Mouse (Mus musculus): ENCODE measurements around the gene Ostf1. TPM values are rescaled to one million over a fixed set of nuclear protein-coding genes. Genes with fewer than 3 reads are reported as not detected.

The Ostf1 gene
- polyA plus RNA-seq, 1 experiment = 119 TPM

- Histone ChIP-seq H3K27me3 (ENCODE audit: control insufficient read depth, insufficient read depth, insufficient read length) (no peaks in the 10 kb centered on the region), H3K79me2 (ENCODE audit: control insufficient read depth, insufficient read depth) (no peaks in the 10 kb centered on the region), H3K36me3 (ENCODE audit: control insufficient read depth, insufficient read depth) (no peaks in the 10 kb centered on the region), H3ac (ENCODE audit: control insufficient read depth, insufficient read length) (no peak overlapping the region), H3K4me3 (no peak overlapping the region), H3K4me2 (ENCODE audit: low read depth) (no peak overlapping the region)
- TF ChIP-seq TCF3 (IDR thresholded peaks at IDR 0.05; ENCODE audit: insufficient read length, low read depth) = no peak
- no peak for TF ChIP-seq CEBPB (IDR thresholded peaks at IDR 0.05; ENCODE audit: insufficient read depth, poor library complexity, severe bottlenecking)
- no peak for TF ChIP-seq MYOG (IDR thresholded peaks at IDR 0.05; ENCODE audit: control insufficient read depth in 1 of 3, insufficient read depth in 1 of 3, insufficient read length in 2 of 3, low read depth in 2 of 3)
- no peak for TF ChIP-seq POLR2A (IDR thresholded peaks at IDR 0.05; ENCODE audit: insufficient read length, low read depth)
- no peak for TF ChIP-seq MAX (IDR thresholded peaks at IDR 0.05; ENCODE audit: low read depth)
- TF ChIP-seq E2F4 (IDR thresholded peaks at IDR 0.05; ENCODE audit: insufficient read depth) = no peak
- no peak for TF ChIP-seq POLR2AphosphoS2 (IDR thresholded peaks at IDR 0.05; ENCODE audit: insufficient read length, low read depth)
- TF ChIP-seq SRF (IDR thresholded peaks at IDR 0.05; ENCODE audit: control insufficient read depth, insufficient read length, low read depth) = no peak
- no peak for TF ChIP-seq USF1 (IDR thresholded peaks at IDR 0.05; ENCODE audit: low read depth)
- no peak for TF ChIP-seq MYOD1 (IDR thresholded peaks at IDR 0.05; ENCODE audit: control insufficient read depth in 1 of 3, insufficient read length in 2 of 3, low read depth in 2 of 3)
Observed at GRCm38 (mm10) chr19:18653058-18653457, 21.4 kb upstream of the Ostf1 start.

- no peaks in the 10 kb centered on the region for H3K79me2 ChIP-seq (ENCODE audit: control insufficient read depth, insufficient read depth)
- H3K36me3 ChIP-seq (ENCODE audit: control insufficient read depth, insufficient read depth) = no peaks in the 10 kb centered on the region
- no peaks in the 10 kb centered on the region for H3K27me3 ChIP-seq (ENCODE audit: control insufficient read depth, insufficient read depth, insufficient read length)
- H3K4me2 ChIP-seq (ENCODE audit: low read depth) = no peak overlapping the region
- TF ChIP-seq REST (IDR thresholded peaks at IDR 0.05; ENCODE audit: insufficient read depth, insufficient read length) = no peak
- no peak for TF ChIP-seq CEBPB (IDR thresholded peaks at IDR 0.05; ENCODE audit: insufficient read depth, poor library complexity, severe bottlenecking)
- no peak for TF ChIP-seq POLR2AphosphoS2 (IDR thresholded peaks at IDR 0.05; ENCODE audit: insufficient read length, low read depth)
- no peak for TF ChIP-seq MYOD1 (IDR thresholded peaks at IDR 0.05; ENCODE audit: control insufficient read depth in 1 of 3, insufficient read length in 2 of 3, low read depth in 2 of 3)
- TF ChIP-seq TCF12 (IDR thresholded peaks at IDR 0.05; ENCODE audit: insufficient read depth, poor library complexity, severe bottlenecking) = no peak
- H3ac ChIP-seq (ENCODE audit: control insufficient read depth, insufficient read length) = no peak overlapping the region
- H3K4me3 ChIP-seq = no peak overlapping the region
Observed at GRCm38 (mm10) chr19:18652592-18652991, 21.0 kb upstream of the Ostf1 start.

- TF ChIP-seq E2F4 (IDR thresholded peaks at IDR 0.05; ENCODE audit: insufficient read depth) = no peak
- TF ChIP-seq SRF (IDR thresholded peaks at IDR 0.05; ENCODE audit: control insufficient read depth, insufficient read length, low read depth) = no peak
- no peak for TF ChIP-seq MYOD1 (IDR thresholded peaks at IDR 0.05; ENCODE audit: control insufficient read depth in 1 of 3, insufficient read length in 2 of 3, low read depth in 2 of 3)
- TF ChIP-seq MYOG (IDR thresholded peaks at IDR 0.05; ENCODE audit: control insufficient read depth in 1 of 3, insufficient read depth in 1 of 3, insufficient read length in 2 of 3, low read depth in 2 of 3) = no peak
- TF ChIP-seq USF1 (IDR thresholded peaks at IDR 0.05; ENCODE audit: low read depth) = no peak
- TF ChIP-seq TCF12 (IDR thresholded peaks at IDR 0.05; ENCODE audit: insufficient read depth, poor library complexity, severe bottlenecking) = no peak
- TF ChIP-seq POLR2AphosphoS2 (IDR thresholded peaks at IDR 0.05; ENCODE audit: insufficient read length, low read depth) = no peak
- no peak for TF ChIP-seq TCF3 (IDR thresholded peaks at IDR 0.05; ENCODE audit: insufficient read length, low read depth)
- no peak for TF ChIP-seq CEBPB (IDR thresholded peaks at IDR 0.05; ENCODE audit: insufficient read depth, poor library complexity, severe bottlenecking)
- no peaks in the 10 kb centered on the region for H3K27me3 ChIP-seq (ENCODE audit: control insufficient read depth, insufficient read depth, insufficient read length)
- H3ac ChIP-seq (ENCODE audit: control insufficient read depth, insufficient read length) = no peak overlapping the region
- no peak overlapping the region for H3K4me3 ChIP-seq
- no peak overlapping the region for H3K4me2 ChIP-seq (ENCODE audit: low read depth)
- no peaks in the 10 kb centered on the region for H3K36me3 ChIP-seq (ENCODE audit: control insufficient read depth, insufficient read depth)
- H3K79me2 ChIP-seq (ENCODE audit: control insufficient read depth, insufficient read depth) = no peaks in the 10 kb centered on the region
Observed at GRCm38 (mm10) chr19:18650473-18650872, 18.9 kb upstream of the Ostf1 start.

GRCm38 (mm10) chr19:18649955-18650354 lies 18.3 kb upstream of the Ostf1 start:
- TF ChIP-seq TCF12 (IDR thresholded peaks at IDR 0.05; ENCODE audit: insufficient read depth, poor library complexity, severe bottlenecking) = no peak

GRCm38 (mm10) chr19:18648558-18648945 lies 16.9 kb upstream of the Ostf1 start:
- Histone ChIP-seq H3K4me3 (no peak overlapping the region), H3K79me2 (ENCODE audit: control insufficient read depth, insufficient read depth) (no peaks in the 10 kb centered on the region), H3K27me3 (ENCODE audit: control insufficient read depth, insufficient read depth, insufficient read length) (no peaks in the 10 kb centered on the region), H3K36me3 (ENCODE audit: control insufficient read depth, insufficient read depth) (no peaks in the 10 kb centered on the region), H3ac (ENCODE audit: control insufficient read depth, insufficient read length) (no peak overlapping the region), H3K4me2 (ENCODE audit: low read depth) (no peak overlapping the region)
- TF ChIP-seq TCF12 (IDR thresholded peaks at IDR 0.05; ENCODE audit: insufficient read depth, poor library complexity, severe bottlenecking) = no peak
- TF ChIP-seq REST (IDR thresholded peaks at IDR 0.05; ENCODE audit: insufficient read depth, insufficient read length) = no peak
- no peak for TF ChIP-seq MYOD1 (IDR thresholded peaks at IDR 0.05; ENCODE audit: control insufficient read depth in 1 of 3, insufficient read length in 2 of 3, low read depth in 2 of 3)
- no peak for TF ChIP-seq MAX (IDR thresholded peaks at IDR 0.05; ENCODE audit: low read depth)
- TF ChIP-seq USF1 (IDR thresholded peaks at IDR 0.05; ENCODE audit: low read depth) = no peak
- TF ChIP-seq SRF (IDR thresholded peaks at IDR 0.05; ENCODE audit: control insufficient read depth, insufficient read length, low read depth) = no peak

More at GRCm38 (mm10) chr19:18649955-18650354, 18.3 kb upstream of the Ostf1 start:
- no peak overlapping the region for H3ac ChIP-seq (ENCODE audit: control insufficient read depth, insufficient read length)
- no peaks in the 10 kb centered on the region for H3K79me2 ChIP-seq (ENCODE audit: control insufficient read depth, insufficient read depth)
- no peak overlapping the region for H3K4me2 ChIP-seq (ENCODE audit: low read depth)
- H3K36me3 ChIP-seq (ENCODE audit: control insufficient read depth, insufficient read depth) = no peaks in the 10 kb centered on the region
- no peaks in the 10 kb centered on the region for H3K27me3 ChIP-seq (ENCODE audit: control insufficient read depth, insufficient read depth, insufficient read length)
- H3K4me3 ChIP-seq = no peak overlapping the region
